Mouse (Mus musculus) adrenal gland, postnatal 0 days (tissue): ENCODE results near the gene Diaph3. TPM values are rescaled to one million over a fixed set of nuclear protein-coding genes. Genes with fewer than 3 reads are reported as not detected.

Experiments used
- microRNA-seq: library from miRNA; unstranded; fragments of <30 nt; microRNA quantifications from one replicate; pipeline ENCODE4, GENCODE M21; 2016; ENCODE audit warnings: borderline replicate concordance; ENCODE audit not compliant: insufficient number of aligned reads
- polyA plus RNA-seq: library from polyadenylated mRNA; unstranded; fragments of >200 nt; fragmentation: Nextera tagmentation; extraction: Ambion mirVana; gene quantifications from 2 replicates; pipeline ENCODE4 v1.2.1, GENCODE M21; 2015

The Diaph3 gene
- 2.9 and 3.6 TPM in 2 replicates for polyA plus RNA-seq

GRCm38 (mm10) chr14:87140963-87141486 lies at the start of gene Diaph3:
Gene Diaph3, minus strand, starts transcription at chr14:87141235.

Small RNAs within 50 kb of the gene (microRNA-seq; reads per million reads assigned to microRNA genes)
- gene Gm23438, result not detected
